Mouse (Mus musculus): Measurements from ENCODE around the gene Rps6ka5.
A peak's percentile ranks its signal among the peaks of the same experiment; 100 is the strongest.

The Rps6ka5 gene

DNA sequence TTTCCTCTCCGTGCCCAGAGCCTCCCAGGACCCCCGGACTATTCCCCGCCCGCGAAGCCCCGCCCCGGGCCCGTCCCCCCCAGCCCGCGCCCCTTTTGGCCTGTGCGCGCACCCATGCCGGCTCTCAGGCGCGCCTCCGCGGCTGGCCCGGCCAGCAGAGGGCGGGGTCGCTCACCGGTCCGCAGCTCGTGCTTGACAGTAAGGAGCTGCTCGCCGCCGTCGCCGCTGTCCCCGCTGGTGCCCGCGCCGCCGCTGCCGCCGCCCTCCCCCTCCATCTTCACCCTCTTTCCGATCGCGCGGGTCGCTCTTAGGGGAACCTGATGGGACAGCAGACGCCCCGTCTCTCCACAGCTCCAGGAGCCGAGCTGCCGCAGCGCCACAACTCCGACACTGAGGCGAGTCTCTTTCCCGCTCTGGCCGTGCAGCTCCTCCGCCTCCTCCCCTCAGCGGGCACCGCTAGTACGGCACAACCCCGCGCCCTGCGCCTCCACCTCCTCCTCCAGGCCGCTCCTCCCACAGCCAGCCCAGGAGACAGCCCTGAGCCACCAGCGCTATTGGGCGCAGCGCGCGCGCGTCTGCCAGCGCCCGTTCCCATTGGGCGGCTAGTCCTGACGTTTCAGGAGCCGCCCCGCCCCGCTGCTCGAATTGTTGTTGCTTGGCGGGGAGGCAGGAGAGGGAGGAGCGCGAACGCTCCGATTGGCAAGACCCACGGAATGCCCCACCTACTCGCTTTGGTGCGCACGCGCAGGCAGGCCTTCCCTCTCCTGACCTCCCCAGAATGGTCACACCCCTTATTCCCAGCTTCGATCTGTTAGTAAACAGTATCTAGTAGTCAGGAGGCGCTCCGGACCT, 2.0 kb downstream of the Rps6ka5 start:
- DNase-seq (ENCODE audit: low spot score in 2 of 2), result peak; percentile 100

GRCm38 (mm10) chr12:100724182-100724581, 2.6 kb downstream of the Rps6ka5 start:
- no peak for DNase-seq (ENCODE audit: low spot score in 2 of 2)

GRCm38 (mm10) chr12:100720801-100721200, 6.0 kb downstream of the Rps6ka5 start:
- no peak for DNase-seq (ENCODE audit: low spot score in 2 of 2)

GRCm38 (mm10) chr12:100717446-100717845, 9.3 kb downstream of the Rps6ka5 start:
- DNase-seq (ENCODE audit: low spot score in 2 of 2), result no peak

DNA sequence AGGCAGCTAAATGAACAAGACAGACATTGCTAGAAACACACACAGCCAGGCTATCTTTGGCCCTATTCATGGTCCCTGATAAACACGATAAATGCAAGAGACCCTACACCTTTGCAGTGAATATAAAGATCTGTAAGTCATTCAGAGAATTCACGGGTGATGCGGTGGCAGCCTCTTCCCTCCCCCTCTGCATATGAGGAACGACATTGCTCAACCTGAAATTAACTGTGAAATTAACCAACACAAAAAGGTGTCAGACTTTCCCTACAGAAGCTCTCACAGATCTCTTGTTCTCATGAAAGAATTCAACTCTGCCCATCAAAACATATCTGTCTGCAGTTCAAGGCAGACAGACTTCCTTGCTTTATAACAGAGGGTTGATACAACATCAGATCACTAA, 9.8 kb downstream of the Rps6ka5 start:
- no peak for DNase-seq (ENCODE audit: low spot score in 2 of 2)

DNA sequence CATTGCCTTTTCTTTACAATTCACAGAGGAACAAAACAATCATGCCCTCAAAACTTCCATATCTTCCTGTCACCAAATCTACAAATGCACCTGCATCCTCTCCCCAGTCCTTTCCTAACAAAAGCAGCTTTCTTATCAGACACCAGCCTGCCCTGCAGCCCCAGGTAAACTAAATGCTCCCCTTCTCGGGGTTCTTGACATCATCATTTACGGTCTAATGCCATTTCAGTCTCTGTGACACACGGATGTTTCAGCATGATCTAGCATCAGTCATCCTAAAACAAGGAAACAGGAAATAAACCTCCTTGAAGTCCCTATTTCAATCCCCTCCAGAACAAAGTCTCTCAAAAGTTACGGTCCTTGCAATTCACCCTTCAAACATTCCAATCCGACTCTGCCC, 15.0 kb downstream of the Rps6ka5 start:
- DNase-seq (ENCODE audit: low spot score in 2 of 2), result no peak

GRCm38 (mm10) chr12:100711116-100711691, 15.6 kb downstream of the Rps6ka5 start:
- no peak for DNase-seq (ENCODE audit: low spot score in 2 of 2)

- DNase-seq (ENCODE audit: low spot score in 2 of 2), result no peak
These were observed 16.4 kb downstream of the Rps6ka5 start for GRCm38 (mm10) chr12:100710432-100710831.

DNA sequence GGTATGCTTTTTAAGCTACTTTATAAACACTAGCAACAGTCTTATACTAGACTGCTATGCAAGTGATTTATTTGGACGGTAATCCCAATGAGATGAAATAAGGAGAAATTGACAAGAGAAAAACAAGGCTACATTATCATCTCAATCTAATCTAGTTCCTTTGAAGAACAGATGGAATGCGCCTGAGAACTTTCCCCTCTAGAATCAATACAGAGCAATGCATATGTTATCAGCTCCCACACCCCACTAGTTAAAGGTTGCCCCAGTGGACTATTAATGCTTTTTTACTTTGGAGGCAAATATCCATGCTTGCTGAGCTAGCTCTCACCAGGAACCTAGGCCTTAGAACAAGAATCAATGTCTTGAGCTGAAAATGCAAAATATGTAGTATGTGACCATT, 19.5 kb downstream of the Rps6ka5 start:
- no peak for DNase-seq (ENCODE audit: low spot score in 2 of 2)

GRCm38 (mm10) chr12:100705057-100705722, 21.6 kb downstream of the Rps6ka5 start:
- no peak for DNase-seq (ENCODE audit: low spot score in 2 of 2)

- no peak for DNase-seq (ENCODE audit: low spot score in 2 of 2)
These were observed 28.8 kb downstream of the Rps6ka5 start for GRCm38 (mm10) chr12:100698019-100698418.

GRCm38 (mm10) chr12:100696621-100697020, 30.2 kb downstream of the Rps6ka5 start:
- peak; percentile 29 to 35 for DNase-seq (ENCODE audit: low spot score in 2 of 2)

- no peak for DNase-seq (ENCODE audit: low spot score in 2 of 2)
These were observed 31.5 kb downstream of the Rps6ka5 start for GRCm38 (mm10) chr12:100695252-100695651.

GRCm38 (mm10) chr12:100692208-100692607, 34.6 kb downstream of the Rps6ka5 start:
- no peak for DNase-seq (ENCODE audit: low spot score in 2 of 2)

DNA sequence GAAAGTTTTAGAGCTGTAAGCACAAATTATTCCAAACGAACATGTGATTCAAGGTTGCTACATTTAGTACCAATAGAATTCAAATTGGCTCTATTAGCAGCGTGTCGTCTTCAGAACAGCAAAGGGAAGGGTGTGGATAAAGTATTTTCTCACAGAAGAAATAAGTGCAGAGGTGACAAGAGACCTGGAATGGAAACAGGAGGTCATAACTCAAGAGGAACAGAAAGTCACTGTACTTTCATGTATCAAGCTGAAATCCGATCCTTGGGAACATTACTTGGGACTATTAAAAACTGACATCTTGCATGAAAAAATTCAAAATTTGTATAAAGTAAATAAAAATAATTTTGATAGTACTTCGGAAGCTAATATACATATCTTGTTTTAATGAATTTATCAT, 36.3 kb downstream of the Rps6ka5 start:
- no peak for DNase-seq (ENCODE audit: low spot score in 2 of 2)

DNA sequence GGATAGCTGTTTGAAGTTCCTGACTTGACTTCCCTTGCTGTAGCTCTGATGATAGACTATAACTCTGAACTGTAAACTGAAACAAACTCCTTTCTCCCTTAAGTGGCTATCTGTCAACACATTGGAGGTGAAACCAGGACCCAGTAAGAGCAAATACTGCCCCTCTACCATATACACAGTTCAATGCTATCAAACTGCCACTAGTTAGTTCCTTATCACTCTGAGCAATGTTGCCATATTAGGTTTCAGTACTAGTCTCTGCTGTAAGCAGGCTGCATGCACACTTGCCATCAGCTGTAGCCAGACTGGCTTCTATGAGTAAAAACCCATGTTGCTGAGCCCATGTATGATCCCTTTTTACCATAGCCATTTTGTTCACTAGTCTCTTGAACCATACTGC, 38.6 kb downstream of the Rps6ka5 start:
- DNase-seq (ENCODE audit: low spot score in 2 of 2), result no peak

DNA sequence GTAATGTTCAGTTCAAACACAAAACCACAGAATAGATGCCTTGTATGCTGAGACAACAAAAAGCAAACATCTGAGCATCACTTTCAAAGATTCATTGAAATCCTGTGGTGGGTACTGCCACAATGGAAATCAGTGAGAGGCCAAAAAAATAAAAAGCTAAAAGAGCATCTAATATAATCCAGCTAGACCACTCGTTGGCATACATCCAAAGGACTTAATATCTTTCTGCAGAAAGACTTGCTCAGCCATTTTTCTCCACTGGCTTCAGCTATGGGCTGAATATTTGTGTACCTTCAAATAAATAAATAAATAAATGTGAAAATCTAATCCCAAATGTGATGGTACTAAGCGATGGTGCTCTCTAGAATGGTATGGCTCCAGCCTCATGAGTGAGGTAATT, 39.8 kb downstream of the Rps6ka5 start:
- DNase-seq (ENCODE audit: low spot score in 2 of 2), result no peak

DNA sequence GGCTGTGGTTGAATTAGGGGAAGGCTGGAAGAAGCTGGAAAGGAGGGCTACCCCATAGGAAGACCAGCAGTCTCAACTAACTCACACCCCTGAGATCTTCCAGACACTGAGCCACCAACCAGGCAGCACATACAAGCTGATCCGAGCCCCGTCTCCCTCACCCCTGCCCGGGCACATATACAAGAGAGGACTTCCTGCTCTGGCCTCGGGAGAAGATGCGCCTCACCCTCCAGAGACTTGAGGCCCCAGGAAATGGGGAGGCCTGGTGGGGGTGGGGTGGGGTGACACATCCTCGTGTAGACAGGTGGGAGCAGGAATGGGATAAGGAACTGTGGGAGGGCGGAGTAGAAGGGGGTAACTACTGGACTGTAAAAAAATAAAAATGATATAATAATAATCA, 45.0 kb downstream of the Rps6ka5 start:
- DNase-seq (ENCODE audit: low spot score in 2 of 2), result no peak

- DNase-seq (ENCODE audit: low spot score in 2 of 2), result no peak
These were observed 45.5 kb downstream of the Rps6ka5 start for GRCm38 (mm10) chr12:100681241-100681640.

- no peak for DNase-seq (ENCODE audit: low spot score in 2 of 2)
These were observed 46.1 kb downstream of the Rps6ka5 start for GRCm38 (mm10) chr12:100680676-100681075.

DNA sequence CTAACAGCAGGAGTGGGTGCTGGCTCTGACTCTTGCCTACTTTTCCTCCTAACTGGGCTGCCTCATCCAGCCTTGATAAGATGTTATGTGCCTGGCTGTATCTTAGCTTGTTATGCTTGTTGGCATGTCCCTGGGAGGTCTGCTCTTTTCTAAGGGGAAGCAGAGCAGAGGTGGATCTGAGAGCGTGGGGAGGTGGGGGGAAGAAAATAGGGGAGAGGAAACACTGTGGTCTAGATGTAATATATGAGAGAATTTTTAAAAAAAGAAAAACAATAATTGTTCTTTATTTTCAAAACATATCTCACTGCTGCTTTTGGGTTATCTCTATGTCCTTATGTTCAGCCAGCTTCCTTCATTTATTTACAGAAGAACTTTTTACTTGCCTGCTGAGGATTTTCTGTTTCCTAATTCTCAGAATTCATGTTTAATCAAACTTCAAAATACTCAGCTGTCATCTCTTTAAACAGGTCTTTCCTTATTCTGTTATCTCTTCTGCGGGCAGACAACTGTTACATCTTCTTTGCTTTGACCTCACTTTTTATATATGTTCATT, 56.1 kb downstream of the Rps6ka5 start:
- DNase-seq (ENCODE audit: low spot score in 2 of 2), result no peak

GRCm38 (mm10) chr12:100665294-100665693, 61.5 kb downstream of the Rps6ka5 start:
- DNase-seq (ENCODE audit: low spot score in 2 of 2), result no peak

- no peak for DNase-seq (ENCODE audit: low spot score in 2 of 2)
These were observed 66.7 kb downstream of the Rps6ka5 start for GRCm38 (mm10) chr12:100660076-100660475.
